Mouse (Mus musculus) adrenal gland, adult 10 weeks (tissue): Measurements from ENCODE around the gene Flt3l. TPM values are rescaled to one million over a fixed set of nuclear protein-coding genes. Genes with fewer than 3 reads are reported as not detected.

ENCODE experiments used
- polyA plus RNA-seq: library from polyadenylated mRNA; stranded (reverse); fragments of 350-450 nt; fragmentation: Illumina TruSeq; extraction: RNeasy Lipid Tissue Mini Kit (QIAGEN cat#74804); gene quantifications from one replicate; pipeline ENCODE4 v1.2.3, GENCODE M21; 2014; ENCODE audit warnings: low read depth, low replicate concordance

The Flt3l gene
- 11.4 TPM for polyA plus RNA-seq

DNA sequence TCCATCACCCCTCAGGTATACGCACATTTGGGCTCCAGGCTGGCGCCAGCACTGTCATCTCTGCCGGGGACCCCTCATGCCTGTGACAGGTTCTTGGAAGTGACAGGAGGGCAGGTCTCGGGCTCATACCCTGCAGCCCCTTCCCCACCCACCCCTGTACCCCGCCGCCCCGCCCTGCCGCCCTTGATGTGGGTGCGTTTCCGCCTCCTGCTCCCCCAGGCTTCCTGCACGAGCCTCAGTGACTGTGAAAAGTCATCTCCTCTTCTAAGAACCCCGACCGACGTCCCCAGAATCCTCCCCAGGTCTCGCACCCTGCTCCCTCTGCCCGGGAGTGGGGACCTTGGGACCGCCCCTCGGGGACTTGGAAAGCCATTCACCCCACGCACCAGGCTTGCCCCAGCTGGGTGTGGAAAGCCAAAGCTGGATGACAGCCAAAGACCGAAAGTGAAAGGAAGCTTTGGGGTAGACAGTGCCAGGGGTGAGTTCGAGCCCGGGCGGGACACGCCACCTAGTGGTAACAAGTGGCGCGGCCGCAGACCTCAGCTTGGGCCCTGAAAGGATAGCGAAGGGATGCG lies at the start of gene Flt3l, which contains the start of gene Gm45713:
Gene Flt3l (minus strand): TSS at position 440 of the 575 bp plus-strand sequence.
Gene Gm45713 (minus strand): TSS at position 239 of the 575 bp plus-strand sequence.

DNA sequence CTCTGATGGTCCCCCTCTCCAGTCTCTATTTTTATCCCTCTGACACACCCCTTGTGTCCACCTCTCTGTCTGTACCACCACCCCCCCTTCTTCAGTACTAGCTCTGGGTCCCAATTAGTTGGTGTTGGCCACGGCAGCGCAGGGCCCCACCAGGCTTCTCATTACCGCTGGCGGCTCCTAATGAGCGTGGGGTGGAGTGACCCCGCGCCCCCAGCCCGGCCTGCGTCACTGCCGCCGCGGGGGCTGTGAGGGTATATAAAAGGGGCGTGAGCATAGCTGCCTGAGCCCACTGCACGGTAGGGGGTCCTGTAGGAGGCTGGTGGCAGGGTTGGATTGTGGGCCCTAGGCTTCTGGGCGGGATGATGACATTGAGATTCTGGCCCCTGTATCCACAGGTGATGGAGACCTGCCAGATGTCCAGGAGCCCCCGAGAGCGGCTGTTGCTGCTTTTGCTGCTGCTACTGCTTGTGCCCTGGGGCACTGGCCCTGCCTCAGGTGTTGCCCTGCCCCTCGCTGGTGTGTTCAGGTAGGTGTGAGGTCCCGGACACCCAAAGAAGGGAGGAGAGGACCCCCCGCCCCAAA lies 44.8 kb upstream of the Flt3l start, which contains the start of gene Pth2:
Gene Pth2 (plus strand): TSS at position 100 of the 582 bp plus-strand sequence.

DNA sequence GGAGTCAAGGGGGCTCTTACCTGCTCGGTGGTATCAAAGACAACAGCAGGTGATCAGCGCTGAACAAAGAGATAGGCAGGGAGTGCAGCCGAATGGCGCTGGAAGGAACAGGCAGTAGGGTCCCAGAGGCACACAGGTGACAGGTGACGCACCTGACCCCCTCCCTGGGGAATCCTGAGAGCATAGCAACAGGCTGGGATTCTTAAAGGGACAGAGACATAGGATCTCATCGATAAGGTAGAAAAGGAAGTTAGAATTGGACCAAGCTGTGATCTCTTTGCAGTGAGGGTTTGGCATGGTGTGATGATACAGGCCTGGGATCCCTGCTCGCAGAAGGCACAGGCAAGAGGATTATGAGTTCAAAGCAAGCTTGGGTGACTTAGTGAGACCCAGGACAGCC lies 43.2 kb upstream of the Flt3l start, which contains the start of gene Gfy:
Gene Gfy (minus strand): TSS at position 101 of the 400 bp plus-strand sequence.

DNA sequence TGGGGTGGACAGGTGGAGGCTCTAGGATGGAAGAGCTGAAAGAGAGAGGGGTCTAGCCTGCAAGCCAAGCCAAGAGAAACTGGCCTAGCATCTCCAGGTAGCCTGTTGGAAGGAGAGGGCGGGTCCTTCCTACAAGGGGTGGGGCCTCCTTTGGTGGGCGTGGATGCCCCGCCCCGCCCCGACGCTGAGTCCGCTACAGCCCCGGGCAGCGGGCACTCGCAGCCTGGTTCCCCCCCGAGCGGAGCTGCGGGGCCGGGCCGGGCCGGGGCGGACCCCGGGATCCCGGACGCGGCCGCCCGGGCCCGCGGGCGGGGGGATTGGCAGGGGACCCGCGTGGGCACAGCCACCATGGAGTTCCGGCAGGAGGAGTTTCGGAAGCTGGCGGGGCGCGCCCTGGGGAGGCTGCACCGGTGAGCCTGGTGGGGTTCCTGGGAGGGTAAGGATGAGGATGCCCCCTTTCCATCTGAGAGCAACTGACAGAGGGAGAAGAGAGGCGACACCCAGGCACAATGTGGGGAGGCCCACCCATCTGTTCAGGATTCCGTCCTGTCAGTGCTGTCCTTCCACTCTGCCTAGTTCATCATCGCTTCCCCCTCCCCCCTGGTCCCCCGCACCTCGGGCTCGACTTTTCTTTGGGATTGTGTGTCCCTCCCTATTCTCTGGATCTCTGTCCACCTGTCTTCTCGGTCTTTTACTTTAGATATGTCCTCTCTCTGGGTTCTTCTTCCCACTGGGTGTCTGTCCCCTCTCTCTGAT lies 27.7 kb upstream of the Flt3l start, which contains the start of gene Slc17a7:
Gene Slc17a7 (plus strand): TSS at position 215 of the 756 bp plus-strand sequence.

DNA sequence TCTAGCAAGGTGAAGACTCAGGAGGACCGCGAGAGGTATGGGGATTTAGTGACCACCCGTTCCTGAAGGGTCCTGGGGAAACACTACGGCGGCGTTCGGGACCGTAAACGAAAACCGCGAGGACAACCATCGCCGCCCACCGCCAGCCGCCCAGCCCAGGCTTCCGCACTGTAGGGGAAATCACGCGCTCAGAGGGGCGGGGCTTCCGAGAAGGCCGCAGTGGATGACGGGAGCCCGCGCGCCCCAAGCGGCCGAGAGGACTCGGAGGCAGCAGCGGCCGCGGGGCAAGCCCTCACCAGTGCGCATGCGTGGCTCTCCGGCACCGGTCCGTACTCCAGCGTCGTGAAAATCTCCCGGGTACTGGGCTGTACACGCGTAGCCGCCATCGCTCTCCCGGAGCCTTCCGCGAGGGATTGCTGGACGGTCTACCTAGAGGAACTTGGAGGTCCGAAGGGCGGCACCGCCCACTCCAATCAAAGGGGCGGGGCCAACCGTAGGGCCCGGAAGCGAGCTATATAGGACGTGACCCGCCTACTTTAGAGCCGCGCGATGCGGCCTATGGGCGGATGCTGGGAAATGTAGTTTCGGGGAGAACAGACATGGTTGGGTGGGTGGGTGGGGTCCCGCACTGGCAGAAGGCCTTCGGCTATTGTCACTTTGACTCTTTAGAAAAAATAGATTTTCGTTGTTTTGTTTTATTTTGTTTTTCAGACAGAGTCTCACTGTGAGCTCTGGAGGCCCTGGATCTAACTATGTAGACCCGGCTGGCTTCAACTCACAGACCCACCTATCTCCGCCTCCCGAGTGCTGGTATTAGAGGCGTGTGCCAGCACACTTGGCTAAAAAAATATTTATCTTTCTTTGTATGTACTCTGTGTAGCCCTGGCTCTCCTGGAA lies 18.1 kb upstream of the Flt3l start, which contains the start of the genes Pih1d1 and Aldh16a1:
Gene Pih1d1 (plus strand): TSS at position 208 of the 897 bp plus-strand sequence.
Gene Aldh16a1 (minus strand): TSS at position 489 of the 897 bp plus-strand sequence.

DNA sequence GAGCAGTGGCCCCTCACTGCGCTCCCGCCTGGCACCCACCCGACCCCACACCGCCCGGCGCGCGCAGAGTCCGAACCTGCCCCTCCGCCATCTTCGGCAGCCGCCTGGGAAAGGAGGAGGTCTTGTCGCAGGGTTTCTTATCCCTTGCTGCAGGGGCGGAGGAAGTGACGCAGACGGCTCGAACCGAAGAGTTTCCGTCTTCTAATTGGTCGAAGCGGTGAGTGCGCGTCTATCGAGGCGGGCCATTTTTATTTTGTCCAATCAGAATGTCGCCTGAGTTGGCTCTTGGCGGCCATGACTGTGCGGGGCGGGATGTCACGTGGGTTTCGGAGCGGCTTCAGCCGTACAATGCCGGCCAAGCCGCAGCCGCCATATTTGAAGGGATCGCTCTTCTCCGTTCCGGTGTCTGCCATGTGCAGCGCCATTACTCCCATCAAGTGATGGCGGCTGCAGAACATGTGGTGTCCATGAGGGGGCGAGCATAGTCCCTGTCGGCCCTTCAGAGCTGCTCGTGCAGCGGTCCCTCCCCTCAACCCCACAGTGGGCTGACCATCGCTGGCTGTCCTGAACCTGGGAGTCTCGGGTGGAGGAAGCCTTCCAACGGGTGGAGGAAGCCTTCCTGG lies 7.5 kb downstream of the Flt3l start, which contains the start of gene Rpl13a:
Gene Rpl13a (minus strand): TSS at position 138 of the 623 bp plus-strand sequence.

DNA sequence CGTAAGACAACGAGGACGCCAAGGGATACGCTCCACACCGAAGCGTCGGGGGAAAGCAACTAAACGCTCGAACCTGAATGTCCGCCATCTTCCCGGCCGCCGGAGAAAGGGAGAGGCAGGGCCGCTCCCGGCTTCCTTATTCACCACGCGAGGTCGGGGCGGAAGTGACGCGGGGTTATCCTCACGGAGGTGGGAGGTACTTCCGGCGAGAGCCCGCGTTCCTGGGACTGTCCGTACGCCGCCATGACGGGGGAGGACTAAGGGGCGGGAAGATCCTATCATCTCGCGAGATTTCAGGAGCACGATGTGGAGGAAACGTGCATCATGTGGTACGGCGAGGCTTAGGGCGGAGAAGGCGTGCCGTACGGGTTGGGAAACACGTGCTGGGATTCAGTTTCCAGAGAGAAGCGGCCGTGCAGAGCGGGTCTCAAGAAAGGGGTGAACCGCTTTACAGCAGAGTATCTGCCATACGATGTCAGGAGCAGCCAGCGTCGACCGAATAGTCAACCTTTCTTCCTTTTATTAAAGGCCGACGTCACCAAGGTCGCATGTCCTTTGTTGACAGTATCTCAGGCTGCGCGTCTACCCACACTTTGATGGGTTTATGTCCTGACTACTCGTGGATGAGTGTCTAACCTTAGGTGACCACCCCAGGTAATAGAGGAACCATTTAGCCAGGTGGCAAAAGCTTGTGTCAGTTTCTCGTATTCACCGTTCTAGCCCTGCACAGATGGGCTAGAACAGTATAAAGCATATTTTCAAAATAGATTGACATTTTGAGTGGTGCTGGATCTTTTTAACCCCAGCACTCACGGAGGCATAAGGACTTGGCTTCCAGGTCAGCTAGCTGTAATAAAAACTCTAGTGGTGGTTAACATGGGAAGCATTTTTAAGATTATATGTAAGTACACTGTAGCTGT lies 11.7 kb downstream of the Flt3l start, which contains the start of gene Rps11:
Gene Rps11 (minus strand): TSS at position 216 of the 920 bp plus-strand sequence.

DNA sequence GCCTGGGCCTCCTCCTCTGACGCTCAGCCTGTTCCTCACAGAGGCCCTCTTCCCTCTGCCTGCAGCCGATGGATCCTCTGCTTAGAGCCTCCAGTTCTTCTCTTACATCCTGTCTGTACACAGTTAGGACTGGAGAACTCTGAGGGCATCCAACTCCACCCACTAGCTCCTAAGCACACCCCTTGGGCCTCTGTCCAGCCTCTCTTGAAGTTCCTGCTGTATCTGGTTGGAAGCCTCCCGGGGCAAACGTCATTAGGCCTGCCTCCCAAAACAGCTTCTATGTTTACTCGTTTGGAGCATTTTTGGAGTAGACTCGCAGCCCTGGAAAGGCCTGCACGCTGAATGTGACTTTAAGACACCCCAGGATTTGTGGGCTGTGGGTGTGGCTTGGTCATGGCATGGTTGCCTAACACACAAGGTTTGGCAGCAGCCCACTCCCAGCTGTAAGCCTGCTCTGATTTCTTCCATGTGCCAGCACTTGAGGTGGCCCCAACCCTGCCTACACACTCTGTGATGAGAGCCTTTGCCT lies 32.5 kb downstream of the Flt3l start, which contains the start of gene Fcgrt:
Gene Fcgrt (minus strand): TSS at position 200 of the 529 bp plus-strand sequence.

DNA sequence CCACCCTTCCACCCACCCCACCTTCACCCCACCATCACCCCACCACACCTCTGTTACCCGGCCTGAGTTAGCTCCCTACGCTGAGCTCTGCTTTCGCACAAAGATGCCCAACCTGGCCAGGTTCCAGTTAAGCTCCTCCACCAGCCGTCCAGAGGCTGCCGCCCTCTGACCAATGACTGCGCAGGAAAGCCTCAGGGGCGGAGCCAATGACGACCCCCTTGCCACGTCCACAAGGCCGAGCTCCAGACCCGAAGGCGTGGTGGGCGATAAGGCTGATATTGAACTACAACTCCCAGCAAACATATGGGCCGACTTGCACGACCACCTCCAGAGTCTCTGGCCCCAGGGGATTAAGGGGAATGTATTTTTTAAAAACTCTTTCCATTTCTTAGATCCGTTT lies 44.2 kb downstream of the Flt3l start, which contains the start of gene Rcn3:
Gene Rcn3 (minus strand): TSS at position 174 of the 400 bp plus-strand sequence.

Other genes with a start within 250 kb of the Flt3l start
- gene Med25, start 243.7 kb downstream of the Flt3l start, polyA plus RNA-seq: 4.0 TPM
- 6.5 TPM for gene Fuz, start 240.4 kb downstream of the Flt3l start, polyA plus RNA-seq
- 23.6 TPM for gene Ap2a1, start 206.9 kb downstream of the Flt3l start, polyA plus RNA-seq
- gene Tsks, start 193.2 kb downstream of the Flt3l start, polyA plus RNA-seq: not detected
- gene Cpt1c, start 161.6 kb downstream of the Flt3l start, polyA plus RNA-seq: 0.70 TPM
- 9.0 TPM for gene Prmt1, start 149.9 kb downstream of the Flt3l start, polyA plus RNA-seq
- 24.6 TPM for gene Irf3, start 138.8 kb downstream of the Flt3l start, polyA plus RNA-seq
- gene Bcl2l12, start 137.7 kb downstream of the Flt3l start, polyA plus RNA-seq: not detected
- 4.1 TPM for gene Scaf1, start 120.1 kb downstream of the Flt3l start, polyA plus RNA-seq
- 5.8 TPM for gene Rras, start 118.5 kb downstream of the Flt3l start, polyA plus RNA-seq
- gene Prr12, start 83.6 kb downstream of the Flt3l start, polyA plus RNA-seq: 0.41 TPM
- 7.3 TPM for gene Nosip, start 74.0 kb downstream of the Flt3l start, polyA plus RNA-seq
- gene Prrg2, start 73.8 kb downstream of the Flt3l start, polyA plus RNA-seq: 3.9 TPM
- gene Rcn3, start 44.2 kb downstream of the Flt3l start, polyA plus RNA-seq: not detected
- gene Fcgrt, start 32.6 kb downstream of the Flt3l start, polyA plus RNA-seq: 21.6 TPM
- gene Rps11, start 12.0 kb downstream of the Flt3l start, polyA plus RNA-seq: 313 TPM
- gene Rpl13a, start 7.7 kb downstream of the Flt3l start, polyA plus RNA-seq: 287 TPM
- gene Gm45713, start 201 bp downstream of the Flt3l start, polyA plus RNA-seq: not detected
- gene Pih1d1, start 17.9 kb upstream of the Flt3l start, polyA plus RNA-seq: 2.8 TPM
- 2.0 TPM for gene Aldh16a1, start 18.2 kb upstream of the Flt3l start, polyA plus RNA-seq
- not detected for gene Slc17a7, start 27.5 kb upstream of the Flt3l start, polyA plus RNA-seq
- gene Gfy, start 43.1 kb upstream of the Flt3l start, polyA plus RNA-seq: not detected
- gene Pth2, start 44.6 kb upstream of the Flt3l start, polyA plus RNA-seq: not detected
- not detected for gene Ccdc155, start 68.5 kb upstream of the Flt3l start, polyA plus RNA-seq
- not detected for gene Dkkl1, start 75.7 kb upstream of the Flt3l start, polyA plus RNA-seq
- 2.2 TPM for gene Tead2, start 79.3 kb upstream of the Flt3l start, polyA plus RNA-seq
- gene Cd37, start 102.7 kb upstream of the Flt3l start, polyA plus RNA-seq: 0.52 TPM
- not detected for gene Slc6a16, start 104.7 kb upstream of the Flt3l start, polyA plus RNA-seq
- not detected for gene Slc6a21, start 141.1 kb upstream of the Flt3l start, polyA plus RNA-seq
- 0.29 TPM for gene Trpm4, start 197.3 kb upstream of the Flt3l start, polyA plus RNA-seq
- 0.87 TPM for gene Hrc, start 198.9 kb upstream of the Flt3l start, polyA plus RNA-seq
- gene Ppfia3, start 230.6 kb upstream of the Flt3l start, polyA plus RNA-seq: not detected
- not detected for gene Lin7b, start 234.2 kb upstream of the Flt3l start, polyA plus RNA-seq